Mouse (Mus musculus) gastrocnemius, adult 18-20 months (tissue): ENCODE measurements around the gene Comtd1. TPM values are rescaled to one million over a fixed set of nuclear protein-coding genes. Genes with fewer than 3 reads are reported as not detected.

ENCODE experiments used
- DNase-seq: peaks from one replicate; pipeline ENCODE4 v3.0.0; 2021; ENCODE audit warnings: low spot score
- total RNA-seq, 2 experiments: library from RNA; stranded (reverse); gene quantifications; 2 replicates each; pipeline ENCODE4 v1.2.3; 2021

Gene Comtd1
- total RNA-seq, 2 experiments from 2014 or later, result 6.1 to 11.3 TPM

DNA sequence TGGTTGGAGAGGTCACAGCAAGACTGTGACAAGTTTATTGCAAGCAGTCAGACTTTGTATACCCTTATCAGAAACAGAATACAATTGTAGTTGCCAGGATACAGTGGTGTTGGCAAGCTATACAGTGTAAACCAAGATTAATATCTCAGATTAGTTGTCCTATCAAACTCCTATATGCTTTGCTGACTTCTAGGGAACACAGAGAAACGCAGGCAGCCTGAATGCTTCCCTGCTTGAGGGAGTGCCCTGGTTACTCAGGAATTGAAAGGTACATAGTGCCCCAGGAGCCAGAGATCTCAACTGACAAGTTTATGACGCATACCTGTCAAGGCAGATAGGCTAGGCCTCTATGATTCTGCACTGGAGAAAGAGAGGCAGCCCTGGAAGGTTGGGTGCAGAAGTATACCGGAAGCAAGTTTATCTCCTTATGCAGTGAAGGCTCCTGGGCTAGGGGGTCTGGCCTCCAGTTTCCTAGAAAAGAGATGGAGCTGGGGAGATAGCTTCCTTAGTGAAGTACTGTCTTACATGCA is 42.1 kb downstream of the Comtd1 start:
- no peak for DNase-seq

DNA sequence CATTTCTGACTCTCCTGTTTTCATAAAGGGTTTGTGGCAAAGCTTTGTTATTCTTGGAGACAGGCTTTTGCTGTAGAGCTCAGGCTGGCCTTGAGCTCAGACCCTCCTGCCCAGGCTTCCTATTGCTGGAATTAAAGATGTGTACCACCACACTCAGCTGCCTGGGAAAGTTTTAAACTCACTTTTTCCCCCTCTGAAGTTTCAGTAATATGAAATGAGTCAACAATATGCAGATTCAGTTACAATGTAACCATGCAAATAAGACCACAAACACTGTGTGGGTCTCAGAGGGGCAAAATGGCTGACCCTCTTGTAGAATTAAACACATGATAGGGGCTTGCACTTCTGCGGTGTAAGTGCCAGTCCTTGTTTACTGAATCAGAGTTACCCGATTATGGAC is 42.6 kb downstream of the Comtd1 start:
- no peak for DNase-seq

DNA sequence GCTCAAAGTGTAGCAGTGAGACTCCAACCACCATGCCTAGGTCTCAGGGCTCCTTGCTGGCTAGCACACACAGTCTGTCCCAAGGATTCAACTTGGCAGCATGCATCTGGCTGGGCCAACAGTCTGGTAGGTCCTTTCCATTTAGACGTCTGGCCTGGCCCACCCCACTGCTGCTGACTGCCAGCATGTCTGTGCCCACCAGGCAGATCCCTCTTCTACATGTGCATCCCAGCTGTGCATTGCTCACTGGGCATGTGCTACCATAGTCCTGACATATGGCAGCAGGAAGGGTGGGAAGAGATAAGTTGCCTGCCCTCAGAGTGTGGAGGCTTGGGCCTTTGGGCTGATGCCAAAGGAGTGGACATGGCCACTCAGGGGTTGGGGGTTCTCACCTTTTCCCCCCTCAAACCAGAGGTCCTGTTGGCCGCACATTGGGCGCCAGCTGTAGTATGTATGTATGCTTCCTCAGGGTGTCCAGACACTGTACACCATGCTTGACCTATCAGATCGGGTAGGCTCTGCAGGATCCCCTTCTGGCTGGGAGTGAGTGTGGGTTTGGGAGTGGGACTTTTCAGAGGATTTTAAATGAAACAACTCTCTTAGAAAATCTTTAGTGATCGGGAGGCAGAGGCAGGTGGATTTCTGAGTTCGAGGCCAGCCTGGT is 46.1 kb downstream of the Comtd1 start:
- DNase-seq, result no peak

DNA sequence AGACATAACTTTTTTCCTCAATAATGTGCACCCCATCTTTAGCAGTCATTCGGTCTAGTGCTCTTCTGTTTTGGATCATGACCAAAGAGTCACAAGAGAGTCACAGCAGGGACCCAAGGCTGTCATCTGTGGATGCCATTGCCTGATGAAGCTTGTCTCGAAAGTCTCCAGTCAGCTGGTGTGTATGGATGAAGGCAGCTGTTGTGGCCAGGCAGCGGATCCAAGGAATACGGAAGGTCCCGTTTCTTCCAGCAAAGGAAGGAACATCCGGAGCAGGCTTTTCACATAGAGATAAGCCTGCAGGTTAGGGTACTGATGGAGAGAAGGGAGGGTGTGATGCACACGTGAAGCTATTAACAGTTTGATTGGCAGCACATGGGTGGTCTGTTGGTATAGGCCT is 47.2 kb downstream of the Comtd1 start:
- DNase-seq, result no peak

DNA sequence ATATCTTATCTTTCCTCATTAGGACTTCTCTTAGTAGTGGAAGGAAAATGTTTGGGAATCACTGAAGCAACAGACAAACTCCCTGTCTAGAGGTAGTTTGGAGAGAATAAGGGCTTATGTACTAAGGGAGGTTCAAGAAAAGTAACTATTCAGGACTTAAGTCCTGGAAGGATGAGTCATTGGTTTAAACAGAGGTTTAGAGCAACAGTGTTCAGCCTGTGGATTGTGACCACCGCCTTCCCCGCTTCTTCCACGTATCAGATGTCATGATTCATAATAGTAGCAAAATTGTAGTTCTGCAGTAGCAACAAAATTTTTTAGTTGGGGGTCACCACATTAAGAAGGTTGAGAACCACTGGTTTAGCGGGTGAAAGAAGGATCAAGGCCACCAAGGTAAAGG is 48.1 kb downstream of the Comtd1 start:
- DNase-seq, result no peak

Other genes starting within 250 kb of the Comtd1 start
- gene Dupd1, start 134.4 kb downstream of the Comtd1 start, total RNA-seq, result 10 to 100 TPM; 33.4 to 36.0 TPM
- gene Samd8, start 98.4 kb downstream of the Comtd1 start, total RNA-seq, result 10 to 100 TPM; 62.7 to 63.1 TPM
- 100 to 1,000 TPM; 215 to 238 TPM for gene Dusp13, start 97.8 kb downstream of the Comtd1 start, total RNA-seq
- 100 to 1,000 TPM; 304 to 312 TPM for gene Vdac2, start 23.7 kb downstream of the Comtd1 start, total RNA-seq
- 1 to 10 TPM; 4.7 to 7.6 TPM for gene Zfp503, start 140.6 kb upstream of the Comtd1 start, total RNA-seq
- 1 to 10 TPM; 2.3 to 3.1 TPM for gene Lrmda, start 170.7 kb upstream of the Comtd1 start, total RNA-seq